Mouse (Mus musculus) subcutaneous adipose tissue, adult 2 months (tissue): ENCODE data around the gene Tomm5. TPM values are rescaled to one million over a fixed set of nuclear protein-coding genes. Genes with fewer than 3 reads are reported as not detected.

ENCODE experiments used
- polyA plus RNA-seq: library from polyadenylated mRNA; depleted of rRNA; stranded (reverse); fragments of >200 nt; gene quantifications from 2 replicates; pipeline ENCODE4 v1.2.3, GENCODE M21; 2012; ENCODE audit warnings: low replicate concordance; rRNA removed

The Tomm5 gene
- 107 and 122 TPM in 2 replicates for polyA plus RNA-seq

GRCm38 (mm10) chr4:45107601-45108277 lies at the start of gene Tomm5:
Gene Tomm5 (minus strand): TSS chr4:45108114.

GRCm38 (mm10) chr4:45084021-45084894 lies 23.7 kb downstream of the Tomm5 start, which contains the start of gene Fbxo10:
Gene Fbxo10 (minus strand): TSS chr4:45084604.

Other genes with a start within 250 kb of the Tomm5 start
- gene Grhpr, start 126.7 kb downstream of the Tomm5 start, polyA plus RNA-seq = 45.6 and 88.8 TPM in 2 replicates
- 14.9 and 15.5 TPM in 2 replicates for gene Zbtb5, start 95.7 kb downstream of the Tomm5 start, polyA plus RNA-seq
- gene Polr1e, start 89.5 kb downstream of the Tomm5 start, polyA plus RNA-seq = 4.6 and 13.5 TPM in 2 replicates
- gene Fbxo10, start 23.5 kb downstream of the Tomm5 start, polyA plus RNA-seq = 9.2 and 19.9 TPM in 2 replicates
- 0.04 and 0.66 TPM in 2 replicates for gene Frmpd1, start 76.8 kb upstream of the Tomm5 start, polyA plus RNA-seq
- 2.7 and 3.5 TPM in 2 replicates for gene Trmt10b, start 189.0 kb upstream of the Tomm5 start, polyA plus RNA-seq
- 11.9 and 21.7 TPM in 2 replicates for gene Dcaf10, start 234.0 kb upstream of the Tomm5 start, polyA plus RNA-seq
- 9.7 and 26.2 TPM in 2 replicates for gene Exosc3, start 234.6 kb upstream of the Tomm5 start, polyA plus RNA-seq